Mouse (Mus musculus) cerebellum, adult 2 months (tissue): ENCODE data around the gene Tpi1. TPM values are rescaled to one million over a fixed set of nuclear protein-coding genes. Genes with fewer than 3 reads are reported as not detected.
"Not testable (repeated sequence)": the region's sequence is repeated elsewhere in the genome, so short reads cannot be mapped to it uniquely, and the experiment has no call there.

Experiments used
- DNase-seq, 2 experiments: peaks; one replicate each; pipeline ENCODE4 v3.0.0; 2021
- H3K27ac ChIP-seq: fragments of 200-500 bp; 2 replicates; pipeline ENCODE4 v1.5.1; 2012; ENCODE audit warnings: low read length, control low read depth, inconsistent platforms; ENCODE audit not compliant: insufficient read depth
- H3K27me3 ChIP-seq: fragments of 200-500 bp; 2 replicates; pipeline ENCODE4 v1.6.1; 2012; ENCODE audit warnings: inconsistent platforms, mild to moderate bottlenecking, low read length, moderate library complexity; ENCODE audit not compliant: control insufficient read depth, insufficient read depth
- H3K4me1 ChIP-seq: fragments of 200-500 bp; 2 replicates; pipeline ENCODE4 v1.6.1; 2011; ENCODE audit warnings: low read length; ENCODE audit not compliant: control insufficient read depth, insufficient read depth
- H3K4me3 ChIP-seq: fragments of 200-500 bp; replicated peaks from 2 replicates; pipeline ENCODE3; 2011; ENCODE audit warnings: mild to moderate bottlenecking, low read depth, low read length, control low read depth; ENCODE audit not compliant: insufficient read depth
- CTCF ChIP-seq: fragments of 200-500 bp; IDR thresholded peaks from 2 replicates; pipeline ENCODE4 v1.5.1; 2011; ENCODE audit warnings: low read depth, mild to moderate bottlenecking, control low read depth, low read length, moderate library complexity, borderline replicate concordance; ENCODE audit not compliant: insufficient read depth
- POLR2A ChIP-seq: fragments of 200-500 bp; IDR thresholded peaks from 2 replicates; pipeline ENCODE4 v1.6.1; 2011; ENCODE audit warnings: low read length, control low read depth, borderline replicate concordance; ENCODE audit not compliant: insufficient read depth
- whole genome bisulfite sequencing: fragments of 180-500 bp; shearing (Covaris S2); methylation state at CpG from one replicate; pipeline ENCODE4 v1.1.7; 2018; 5-methylcytosine and 5-hydroxymethylcytosine counted together
- polyA plus RNA-seq: library from polyadenylated mRNA; depleted of rRNA; stranded (reverse); fragments of >200 nt; gene quantifications from 2 replicates; pipeline ENCODE4 v1.2.3, GENCODE M21; 2012

The Tpi1 gene
- polyA plus RNA-seq, 1 experiment: 1,205 TPM

DNA sequence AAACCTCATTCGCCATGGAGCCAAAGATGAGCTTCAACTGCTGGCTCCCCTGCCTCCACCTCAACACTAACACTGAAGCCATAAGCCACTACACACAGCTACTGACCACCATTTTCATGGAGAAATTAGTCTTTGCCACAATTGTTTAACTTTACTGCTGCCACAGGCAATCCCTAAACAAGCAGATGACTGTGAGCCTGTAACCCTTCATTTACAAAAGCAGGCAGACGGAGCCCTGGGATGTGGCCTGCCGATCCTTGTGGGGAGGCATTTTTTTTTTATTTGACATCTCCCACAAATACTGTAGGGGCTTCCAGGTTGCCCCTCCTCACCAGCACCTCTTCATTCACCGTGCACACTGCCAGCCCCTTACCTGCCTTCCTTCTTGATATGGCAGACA, 2.5 kb upstream of the Tpi1 start:
- Histone ChIP-seq H3K27ac (no peak overlapping the region), H3K27me3 (no peaks in the 10 kb centered on the region), H3K4me3 (no peak overlapping the region), H3K4me1 (peaks cover 13% of the 10 kb centered on the region)
- 83% methylated on average over 4 of the region's 4 CpGs for WGBS
- DNase-seq: no peak
- TF ChIP-seq CTCF: no peak
- TF ChIP-seq POLR2A: no peak

- H3K4me1 ChIP-seq: peaks cover 16% of the 10 kb centered on the region
- no peaks in the 10 kb centered on the region for H3K27me3 ChIP-seq
- no peak overlapping the region for H3K4me3 ChIP-seq
- DNase-seq: peak in 1 of 2 experiments; percentile 35
- TF ChIP-seq CTCF: no peak
- no peak for TF ChIP-seq POLR2A
- H3K27ac ChIP-seq: no peak overlapping the region
- WGBS: 62% methylated on average over 9 of the region's 9 CpGs
Observed at GRCm38 (mm10) chr6:124814858-124815774, 1.0 kb upstream of the Tpi1 start.

DNA sequence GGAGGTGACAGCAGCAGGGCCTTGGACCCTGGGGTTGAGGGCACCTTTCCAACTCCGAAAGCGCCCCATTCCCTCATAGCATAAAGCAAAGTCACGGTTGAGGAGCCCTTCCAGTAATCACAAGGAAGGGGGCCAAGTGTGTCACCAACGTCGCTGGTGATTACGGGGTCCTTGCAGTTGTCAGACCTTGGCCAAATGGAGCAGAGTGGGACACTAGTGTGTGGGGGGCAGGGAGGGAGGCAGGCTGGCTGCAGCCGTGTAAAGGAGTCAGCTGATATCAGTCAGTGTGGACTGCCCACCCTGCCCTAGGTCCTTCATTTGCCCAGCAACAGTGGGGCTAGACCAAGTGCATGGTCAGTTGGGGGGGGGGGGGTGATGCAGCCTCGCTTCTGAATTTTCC, 352 bp upstream of the Tpi1 start:
- no peak for DNase-seq
- TF ChIP-seq CTCF (no peak), POLR2A (no peak)
- under 1% methylated on average over 8 of the region's 8 CpGs for WGBS

GRCm38 (mm10) chr6:124813496-124813895, 600 bp downstream of the Tpi1 start:
- H3K27ac ChIP-seq: peak overlapping the region; percentile 80
- TF ChIP-seq POLR2A (peak; percentile 44; the same call in 1 of the 2 replicates), CTCF (no peak)
- WGBS: 0% methylated on average over 18 of the region's 18 CpGs
- peak; percentile 80 to 83 for DNase-seq
- peaks cover 21% of the 10 kb centered on the region for H3K4me1 ChIP-seq
- no peaks in the 10 kb centered on the region for H3K27me3 ChIP-seq
- peak overlapping the region; percentile 83 for H3K4me3 ChIP-seq

More for the DNA sequence above, 352 bp upstream of the Tpi1 start:
- no peaks in the 10 kb centered on the region for H3K27me3 ChIP-seq
- peak overlapping the region; percentile 83 for H3K4me3 ChIP-seq
- peaks cover 21% of the 10 kb centered on the region for H3K4me1 ChIP-seq
- H3K27ac ChIP-seq: peak overlapping the region; percentile 78

GRCm38 (mm10) chr6:124812848-124813247, 1.2 kb downstream of the Tpi1 start:
- peak overlapping the region; percentile 80 for H3K27ac ChIP-seq
- TF ChIP-seq POLR2A (no peak), CTCF (no peak)
- H3K4me1 ChIP-seq: peaks cover 21% of the 10 kb centered on the region
- DNase-seq: peak in 1 of 2 experiments; percentile 48
- peak overlapping the region; percentile 83 for H3K4me3 ChIP-seq
- WGBS: 13% methylated on average over 9 of the region's 9 CpGs
- H3K27me3 ChIP-seq: no peaks in the 10 kb centered on the region

DNA sequence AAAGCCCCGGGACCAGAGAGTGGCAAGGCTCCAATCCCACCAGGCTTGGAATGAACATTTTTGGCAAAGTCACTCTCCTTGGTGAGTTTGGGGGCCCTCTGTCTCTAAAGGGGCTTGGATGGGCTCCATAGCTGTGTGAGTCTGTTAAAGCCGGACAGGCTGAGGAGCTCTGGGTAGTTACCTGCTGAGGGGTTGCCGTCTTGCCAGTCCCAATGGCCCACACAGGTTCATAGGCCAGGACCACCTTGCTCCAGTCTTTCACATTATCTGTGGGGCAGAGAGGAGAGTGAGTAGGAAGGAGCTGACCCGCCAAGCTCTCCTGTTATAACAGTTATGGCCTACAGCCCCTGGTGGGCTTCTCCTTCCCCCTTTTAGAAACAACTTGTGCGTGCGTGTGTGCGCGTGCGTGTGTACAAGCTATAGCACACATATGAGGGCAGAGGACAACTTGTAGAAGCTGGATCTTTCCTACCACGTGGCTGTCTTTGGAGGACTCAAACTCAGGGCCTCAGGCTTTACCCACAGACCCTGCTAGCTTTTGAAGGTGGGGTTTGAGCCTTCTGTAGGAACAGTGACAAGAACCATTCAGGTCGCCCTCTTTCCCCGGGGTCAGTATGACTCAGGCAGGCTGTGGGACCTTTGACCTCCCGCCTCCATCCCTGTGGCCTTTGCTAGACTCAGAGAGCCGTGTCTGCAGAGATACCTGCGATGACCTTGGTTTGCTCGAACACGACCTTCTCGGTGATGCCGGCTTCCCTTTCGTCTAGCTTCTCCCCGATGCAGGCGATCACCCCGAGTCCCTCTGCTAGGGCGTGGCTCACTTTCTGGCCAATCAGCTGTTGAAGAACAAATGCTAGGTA, 2.2 kb downstream of the Tpi1 start:
- WGBS: 68% methylated on average over 24 of the region's 24 CpGs
- Histone ChIP-seq H3K4me1 (peaks cover 21% of the 10 kb centered on the region), H3K27me3 (no peaks in the 10 kb centered on the region)

GRCm38 (mm10) chr6:124811403-124811665, 2.8 kb downstream of the Tpi1 start:
- H3K4me1 ChIP-seq: peaks cover 26% of the 10 kb centered on the region
- DNase-seq: peak in 1 of 2 experiments; percentile 29

More for the DNA sequence above, 2.2 kb downstream of the Tpi1 start:
- Histone ChIP-seq H3K4me3 (peak overlapping the region; percentile 83), H3K27ac (no peak overlapping the region)
- DNase-seq: peak in 1 of 2 experiments; percentile 39
- TF ChIP-seq CTCF: no peak
- no peak for TF ChIP-seq POLR2A

GRCm38 (mm10) chr6:124810566-124811402, 3.3 kb downstream of the Tpi1 start:
- DNase-seq, H3K4me3 ChIP-seq, H3K27ac ChIP-seq, H3K27me3 ChIP-seq: not testable (repeated sequence)
- WGBS: 59% methylated on average over 11 of the region's 11 CpGs
- H3K4me1 ChIP-seq: peaks cover 28% of the 10 kb centered on the region

More at GRCm38 (mm10) chr6:124811403-124811665, 2.8 kb downstream of the Tpi1 start:
- Histone ChIP-seq H3K27me3 (no peaks in the 10 kb centered on the region), H3K27ac (no peak overlapping the region), H3K4me3 (no peak overlapping the region)
- no peak for TF ChIP-seq CTCF
- no peak for TF ChIP-seq POLR2A
- WGBS: 37% methylated on average over 4 of the region's 4 CpGs
